Mouse (Mus musculus): Measurements from ENCODE around the gene Vmn2r96. TPM values are rescaled to one million over a fixed set of nuclear protein-coding genes. Genes with fewer than 3 reads are reported as not detected.
"Not testable (repeated sequence)": the region's sequence is repeated elsewhere in the genome, so short reads cannot be mapped to it uniquely, and the experiment has no call there.

The Vmn2r96 gene
- polyA plus RNA-seq (2015; fragmentation: Nextera tagmentation; extraction: Ambion mirVana), result not detected in 2 replicates

DNA sequence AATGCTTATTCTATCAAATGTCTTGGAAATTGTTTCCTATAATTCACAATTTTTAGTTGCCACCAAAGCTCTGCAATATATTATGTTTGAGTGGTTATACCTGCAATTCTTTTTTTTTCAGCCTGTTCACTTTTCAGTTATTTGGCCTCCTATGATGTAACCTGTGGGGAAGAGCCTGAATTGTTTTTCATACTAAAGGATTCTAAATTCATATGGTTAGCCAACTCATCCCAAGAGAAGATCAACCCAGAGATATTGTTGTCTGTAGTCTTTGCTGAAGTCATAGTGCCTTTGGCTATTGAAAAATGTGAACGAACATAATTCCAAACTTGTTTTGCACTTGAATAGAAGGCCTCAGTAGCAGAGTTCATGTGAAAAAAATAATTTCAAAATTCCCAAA, at the start of gene Vmn2r96:
Vmn2r96 (plus strand) TSS at position 301 of the 400 bp plus-strand sequence.
- H3K4me2 ChIP-seq (ENCODE audit: low read depth, low read length); H3K9ac ChIP-seq (ENCODE audit: low read depth, low read length); H3K36me3 ChIP-seq (ENCODE audit: control insufficient read depth, insufficient read depth, low read length); H3K27me3 ChIP-seq (replicated peaks; ENCODE audit: control insufficient read depth, insufficient read depth, low read length); H3K9me3 ChIP-seq (ENCODE audit: control insufficient read depth, low read length); H3K27ac ChIP-seq (ENCODE audit: low read length); H3K4me1 ChIP-seq (ENCODE audit: control insufficient read depth, insufficient read depth, low read length); ATAC-seq; H3K4me3 ChIP-seq (ENCODE audit: low read length): not testable (repeated sequence)
- 85% methylated on average over 1 of the region's 1 CpGs for WGBS

DNA sequence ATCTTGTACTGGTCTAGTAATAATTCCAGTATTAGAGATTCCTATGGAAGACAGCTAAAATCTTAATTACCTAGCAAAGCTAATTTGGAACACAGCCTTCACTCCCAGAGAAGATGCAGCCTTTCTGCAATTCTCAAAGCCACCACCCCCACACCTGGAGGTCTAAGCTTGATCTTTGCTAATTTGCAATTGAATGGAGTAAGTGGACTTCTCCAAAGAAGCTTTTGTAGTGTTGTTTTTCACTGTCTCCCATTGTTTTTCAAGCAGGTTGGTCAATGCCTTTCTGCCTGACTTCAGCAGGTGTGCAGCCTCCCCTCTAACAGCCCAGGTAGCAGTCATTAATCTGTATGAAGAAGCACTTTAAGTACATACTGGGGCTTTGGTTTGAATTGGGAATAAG, 49.6 kb upstream of the Vmn2r96 start:
- Histone ChIP-seq H3K27ac (ENCODE audit: low read length) (no peak overlapping the region), H3K27me3 (replicated peaks; ENCODE audit: control insufficient read depth, insufficient read depth, low read length) (no peaks in the 10 kb centered on the region), H3K9ac (ENCODE audit: low read depth, low read length) (no peak overlapping the region), H3K36me3 (ENCODE audit: control insufficient read depth, insufficient read depth, low read length) (no peaks in the 10 kb centered on the region), H3K9me3 (ENCODE audit: control insufficient read depth, low read length) (no peaks in the 10 kb centered on the region; the same call in 1 of the 2 replicates), H3K4me3 (ENCODE audit: low read length) (no peak overlapping the region), H3K4me1 (ENCODE audit: control insufficient read depth, insufficient read depth, low read length) (no peaks in the 10 kb centered on the region), H3K4me2 (ENCODE audit: low read depth, low read length) (no peak overlapping the region)
- ATAC-seq, result no peak

DNA sequence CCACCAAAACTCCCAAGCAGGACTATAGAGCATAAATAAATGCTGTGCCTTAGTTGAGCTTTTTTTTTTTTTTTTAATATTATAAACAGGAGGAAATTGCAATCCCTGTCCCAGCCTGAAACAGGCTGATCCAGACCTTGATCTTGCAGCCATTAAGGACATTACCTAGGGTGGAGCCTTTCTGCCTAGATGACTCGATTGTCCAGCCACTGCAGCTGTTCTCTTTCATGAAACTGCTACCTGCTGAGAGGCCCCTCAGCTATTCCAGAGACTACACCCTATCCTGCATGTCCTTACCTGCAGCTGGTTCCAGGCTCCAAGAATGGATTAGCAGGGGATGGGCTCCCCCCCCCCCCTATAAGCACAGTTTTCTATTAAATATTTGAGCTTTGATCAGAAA, 49.0 kb upstream of the Vmn2r96 start:
- WGBS, result 78% methylated on average over 1 of the region's 1 CpGs
- no peaks in the 10 kb centered on the region for H3K36me3 ChIP-seq (ENCODE audit: control insufficient read depth, insufficient read depth, low read length)
- no peak overlapping the region for H3K27ac ChIP-seq (ENCODE audit: low read length)
- ATAC-seq, result no peak
- H3K4me1 ChIP-seq (ENCODE audit: control insufficient read depth, insufficient read depth, low read length), result no peaks in the 10 kb centered on the region
- no peak overlapping the region for H3K4me2 ChIP-seq (ENCODE audit: low read depth, low read length)
- no peaks in the 10 kb centered on the region for H3K27me3 ChIP-seq (replicated peaks; ENCODE audit: control insufficient read depth, insufficient read depth, low read length)
- H3K9me3 ChIP-seq (ENCODE audit: control insufficient read depth, low read length), result no peaks in the 10 kb centered on the region; the same call in 1 of the 2 replicates
- no peak overlapping the region for H3K9ac ChIP-seq (ENCODE audit: low read depth, low read length)
- no peak overlapping the region for H3K4me3 ChIP-seq (ENCODE audit: low read length)

DNA sequence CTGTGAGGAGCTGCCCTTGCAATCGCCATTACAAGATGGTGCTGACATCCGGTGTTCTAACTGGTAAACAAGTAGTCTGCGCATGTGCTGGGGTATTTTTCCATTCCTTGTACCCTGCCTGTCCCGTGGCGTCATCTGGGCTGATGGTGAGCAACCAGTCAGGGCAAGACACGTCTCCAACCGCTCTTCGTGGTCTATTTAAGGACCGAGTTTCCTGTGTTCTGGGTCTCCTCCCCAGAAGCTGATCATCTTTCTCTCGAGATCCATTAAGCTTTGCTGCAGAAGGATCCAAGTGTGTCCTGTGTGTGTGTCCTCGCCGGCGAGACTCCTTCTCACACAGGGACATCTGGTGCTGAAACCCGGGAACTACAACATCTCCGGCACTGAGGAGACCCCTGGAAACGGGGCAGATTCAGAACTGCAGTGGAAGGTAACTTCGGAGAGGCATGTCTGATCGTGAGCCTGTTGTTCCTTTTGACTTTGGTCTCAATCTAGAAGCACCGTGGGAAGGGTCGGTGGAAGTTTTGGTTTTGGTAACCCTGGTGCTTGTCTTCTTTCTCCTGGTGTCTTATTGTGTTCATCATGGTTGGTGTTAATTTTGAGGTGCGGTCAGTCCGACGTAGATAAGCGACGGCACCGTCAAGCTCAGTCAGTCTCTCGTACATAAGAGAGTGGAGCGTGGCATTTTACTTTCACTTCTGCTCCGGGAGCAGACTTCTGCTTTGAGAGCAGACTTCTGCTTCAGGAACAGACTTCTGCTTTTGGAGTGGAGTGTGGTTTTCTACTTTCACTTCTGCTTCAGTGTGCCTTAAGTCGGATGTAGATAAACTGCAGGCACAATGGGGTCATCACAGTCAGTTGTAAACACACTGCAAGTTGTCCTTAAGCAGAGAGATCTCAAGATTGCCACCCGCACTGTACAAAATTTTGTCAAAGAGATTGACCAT, 14.5 kb upstream of the Vmn2r96 start:
- ATAC-seq; H3K9ac ChIP-seq (ENCODE audit: low read depth, low read length); H3K4me3 ChIP-seq (ENCODE audit: low read length); H3K36me3 ChIP-seq (ENCODE audit: control insufficient read depth, insufficient read depth, low read length); H3K4me2 ChIP-seq (ENCODE audit: low read depth, low read length); H3K27ac ChIP-seq (ENCODE audit: low read length); H3K4me1 ChIP-seq (ENCODE audit: control insufficient read depth, insufficient read depth, low read length); H3K9me3 ChIP-seq (ENCODE audit: control insufficient read depth, low read length); H3K27me3 ChIP-seq (replicated peaks; ENCODE audit: control insufficient read depth, insufficient read depth, low read length): not testable (repeated sequence)
- WGBS, result 91% methylated on average over 31 of the region's 31 CpGs

DNA sequence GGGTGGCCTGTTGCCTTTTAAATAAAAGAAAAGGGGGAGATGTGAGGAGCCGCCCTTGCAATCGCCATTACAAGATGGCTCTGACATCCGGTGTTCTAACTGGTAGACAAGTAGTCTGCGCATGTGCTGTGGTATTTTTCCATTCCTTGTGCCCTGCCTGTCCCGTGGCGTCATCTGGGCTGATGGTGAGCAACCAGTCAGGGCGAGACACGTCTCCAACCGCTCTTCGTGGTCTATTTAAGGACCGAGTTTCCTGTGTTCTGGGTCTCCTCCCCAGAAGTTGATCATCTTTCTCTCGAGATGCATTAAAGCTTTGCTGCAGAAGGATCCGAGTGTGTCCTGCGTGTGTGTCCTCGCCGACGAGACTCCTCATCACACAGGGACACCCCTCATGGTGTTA, 6.8 kb upstream of the Vmn2r96 start:
- H3K27me3 ChIP-seq (replicated peaks; ENCODE audit: control insufficient read depth, insufficient read depth, low read length); H3K9ac ChIP-seq (ENCODE audit: low read depth, low read length); H3K9me3 ChIP-seq (ENCODE audit: control insufficient read depth, low read length); H3K4me3 ChIP-seq (ENCODE audit: low read length); H3K4me1 ChIP-seq (ENCODE audit: control insufficient read depth, insufficient read depth, low read length); H3K36me3 ChIP-seq (ENCODE audit: control insufficient read depth, insufficient read depth, low read length); H3K27ac ChIP-seq (ENCODE audit: low read length); ATAC-seq; H3K4me2 ChIP-seq (ENCODE audit: low read depth, low read length): not testable (repeated sequence)
- WGBS, result 91% methylated on average over 17 of the region's 17 CpGs

DNA sequence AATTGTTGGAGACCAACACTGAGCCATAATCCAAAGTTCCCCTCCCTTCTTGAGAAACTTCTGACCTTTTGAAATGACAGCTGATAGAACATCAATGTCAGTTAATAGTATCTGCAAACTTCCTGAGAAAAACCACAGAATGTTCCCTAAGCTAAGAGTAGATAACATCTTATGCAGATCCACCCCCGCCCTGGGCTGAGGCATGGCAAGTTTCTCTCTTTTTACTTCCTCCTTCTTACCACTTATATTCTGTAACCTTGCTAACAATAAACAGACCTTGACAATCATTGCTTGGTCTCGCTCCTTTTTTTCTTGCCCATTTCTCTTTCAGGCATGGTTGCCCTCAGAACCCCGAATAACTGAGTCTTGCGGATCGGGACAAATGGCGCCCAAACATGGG, 42.2 kb downstream of the Vmn2r96 start:
- H3K4me2 ChIP-seq (ENCODE audit: low read depth, low read length); H3K27me3 ChIP-seq (replicated peaks; ENCODE audit: control insufficient read depth, insufficient read depth, low read length); H3K9ac ChIP-seq (ENCODE audit: low read depth, low read length); H3K27ac ChIP-seq (ENCODE audit: low read length); H3K36me3 ChIP-seq (ENCODE audit: control insufficient read depth, insufficient read depth, low read length); H3K4me3 ChIP-seq (ENCODE audit: low read length); H3K4me1 ChIP-seq (ENCODE audit: control insufficient read depth, insufficient read depth, low read length); ATAC-seq; H3K9me3 ChIP-seq (ENCODE audit: control insufficient read depth, low read length): not testable (repeated sequence)
- 96% methylated on average over 6 of the region's 6 CpGs for WGBS

DNA sequence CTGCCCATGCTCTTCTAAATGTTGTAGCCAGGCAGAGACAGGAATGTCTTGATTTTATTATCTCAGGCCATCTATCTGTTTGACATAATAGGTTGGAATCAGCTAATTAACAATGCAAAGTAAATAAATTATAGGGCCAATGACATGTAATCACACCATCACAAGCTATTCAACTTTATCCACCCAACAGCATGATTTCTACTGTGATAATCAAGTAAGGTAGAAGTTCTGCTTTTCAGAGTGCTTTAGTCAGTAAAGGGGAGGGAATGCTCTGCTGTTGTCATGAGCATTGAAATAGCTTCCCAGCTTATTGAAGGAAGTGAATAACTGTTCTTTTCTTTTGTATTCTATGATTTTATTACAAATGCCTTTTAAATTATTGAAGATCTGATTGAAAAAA, 53.6 kb downstream of the Vmn2r96 start:
- Histone ChIP-seq H3K36me3 (ENCODE audit: control insufficient read depth, insufficient read depth, low read length) (no peaks in the 10 kb centered on the region), H3K9ac (ENCODE audit: low read depth, low read length) (no peak overlapping the region), H3K9me3 (ENCODE audit: control insufficient read depth, low read length) (no peaks in the 10 kb centered on the region), H3K4me1 (ENCODE audit: control insufficient read depth, insufficient read depth, low read length) (no peaks in the 10 kb centered on the region), H3K4me2 (ENCODE audit: low read depth, low read length) (no peak overlapping the region), H3K27ac (ENCODE audit: low read length) (no peak overlapping the region), H3K4me3 (ENCODE audit: low read length) (no peak overlapping the region), H3K27me3 (replicated peaks; ENCODE audit: control insufficient read depth, insufficient read depth, low read length) (no peaks in the 10 kb centered on the region)
- no peak for ATAC-seq

Other genes starting within 250 kb of the Vmn2r96 start
- not detected in 2 replicates for gene Vmn2r95, start 149.1 kb upstream of the Vmn2r96 start, polyA plus RNA-seq (2015; fragmentation: Nextera tagmentation; extraction: Ambion mirVana)